Mouse (Mus musculus) heart, embryonic 16.5 days (tissue): ENCODE data around the gene Otx2. TPM values are rescaled to one million over a fixed set of nuclear protein-coding genes. Genes with fewer than 3 reads are reported as not detected.

Experiments used
- ATAC-seq: fragments of 200-750 bp; cut with Nextera tagmentation; replicated peaks from 2 replicates; pipeline ENCODE4 v1.8.0; 2017; ENCODE audit warnings: moderate number of reproducible peaks; ENCODE audit not compliant: insufficient read depth, low FRiP score; ENCODE audit errors: extremely low read depth
- H3K27ac ChIP-seq: fragments of 300-500 bp; sonication (generic); 2 replicates; pipeline ENCODE4 v1.5.1; 2014; ENCODE audit warnings: mild to moderate bottlenecking, low read length, control low read depth, moderate library complexity
- H3K27me3 ChIP-seq: fragments of 300-500 bp; sonication (generic); 2 replicates; pipeline ENCODE4 v1.6.1; 2014; ENCODE audit warnings: low read length, mixed read lengths; ENCODE audit not compliant: control insufficient read depth, insufficient read depth
- H3K36me3 ChIP-seq: fragments of 300-500 bp; sonication (generic); 2 replicates; pipeline ENCODE4 v1.6.1; 2014; ENCODE audit not compliant: control insufficient read depth, insufficient read depth
- H3K4me1 ChIP-seq: fragments of 300-500 bp; sonication (generic); 2 replicates; pipeline ENCODE4 v1.6.1; 2014; ENCODE audit warnings: low read length, mixed read lengths; ENCODE audit not compliant: control insufficient read depth, insufficient read depth
- H3K4me2 ChIP-seq: fragments of 300-500 bp; sonication (generic); 2 replicates; pipeline ENCODE4 v1.6.1; 2014; ENCODE audit warnings: low read depth, mild to moderate bottlenecking, control low read depth, low read length
- H3K4me3 ChIP-seq: fragments of 300-500 bp; sonication (generic); 2 replicates; pipeline ENCODE4 v1.5.1; 2014; ENCODE audit warnings: mild to moderate bottlenecking, control low read depth, low read length
- H3K9ac ChIP-seq: fragments of 300-500 bp; sonication (generic); 2 replicates; pipeline ENCODE4 v1.6.1; 2014; ENCODE audit warnings: low read length, control low read depth
- H3K9me3 ChIP-seq: fragments of 300-500 bp; sonication (generic); replicated peaks from 2 replicates; pipeline ENCODE4 v1.6.1; 2016; ENCODE audit warnings: low read length; ENCODE audit not compliant: control insufficient read depth
- WGBS: fragments of 180-500 bp; shearing (Covaris S2); extraction: QIAGEN DNeasy Blood & Tissue Kit; methylation state at CpG from one replicate; pipeline ENCODE4 v1.1.7; 2014; 5-methylcytosine and 5-hydroxymethylcytosine counted together
- polyA plus RNA-seq: library from polyadenylated mRNA; unstranded; fragments of >200 nt; fragmentation: Nextera tagmentation; extraction: Ambion mirVana; gene quantifications from 2 replicates; pipeline ENCODE4 v1.2.1, GENCODE M21; 2015

Gene Otx2
- polyA plus RNA-seq, 1 experiment from 2014 or later = not detected

- Histone ChIP-seq H3K4me1 (no peaks in the 10 kb centered on the region), H3K4me2 (no peak overlapping the region), H3K4me3 (no peak overlapping the region), H3K27me3 (peaks cover 13% of the 10 kb centered on the region), H3K9ac (no peak overlapping the region), H3K36me3 (no peaks in the 10 kb centered on the region), H3K9me3 (no peaks in the 10 kb centered on the region), H3K27ac (no peak overlapping the region)
- no peak for ATAC-seq
- 18% methylated on average over 6 of the region's 6 CpGs for whole genome bisulfite sequencing
Measured at GRCm38 (mm10) chr14:48707844-48708383, 34.3 kb upstream of the Otx2 start.

DNA sequence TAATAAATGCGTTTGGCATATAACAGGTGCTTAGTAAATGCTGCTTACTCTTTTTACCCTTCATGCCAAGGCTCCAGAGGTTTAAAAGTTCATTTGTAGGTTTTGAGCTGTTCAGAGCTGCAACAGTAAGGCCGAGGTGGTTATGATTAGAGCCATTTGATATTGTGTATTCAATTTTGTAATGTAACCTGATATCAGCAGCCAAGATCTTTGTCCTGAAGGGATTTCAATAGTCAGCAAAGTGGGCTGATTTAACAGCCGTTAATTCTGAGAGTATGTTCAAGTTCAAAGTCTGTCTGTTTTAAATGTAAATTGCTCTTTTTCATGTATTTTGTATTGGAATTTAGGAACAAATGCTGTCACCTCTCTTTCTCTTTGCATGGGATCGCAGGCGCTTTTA, 33.8 kb upstream of the Otx2 start:
- peaks cover 13% of the 10 kb centered on the region for H3K27me3 ChIP-seq
- ATAC-seq = no peak
- H3K27ac ChIP-seq = no peak overlapping the region
- WGBS = 72% methylated on average over 5 of the region's 5 CpGs
- no peak overlapping the region for H3K4me3 ChIP-seq
- no peak overlapping the region for H3K4me2 ChIP-seq
- H3K9ac ChIP-seq = no peak overlapping the region
- H3K9me3 ChIP-seq = no peaks in the 10 kb centered on the region
- no peaks in the 10 kb centered on the region for H3K4me1 ChIP-seq
- H3K36me3 ChIP-seq = no peaks in the 10 kb centered on the region

- no peak overlapping the region for H3K27ac ChIP-seq
Measured at GRCm38 (mm10) chr14:48700790-48701370, 27.3 kb upstream of the Otx2 start.

DNA sequence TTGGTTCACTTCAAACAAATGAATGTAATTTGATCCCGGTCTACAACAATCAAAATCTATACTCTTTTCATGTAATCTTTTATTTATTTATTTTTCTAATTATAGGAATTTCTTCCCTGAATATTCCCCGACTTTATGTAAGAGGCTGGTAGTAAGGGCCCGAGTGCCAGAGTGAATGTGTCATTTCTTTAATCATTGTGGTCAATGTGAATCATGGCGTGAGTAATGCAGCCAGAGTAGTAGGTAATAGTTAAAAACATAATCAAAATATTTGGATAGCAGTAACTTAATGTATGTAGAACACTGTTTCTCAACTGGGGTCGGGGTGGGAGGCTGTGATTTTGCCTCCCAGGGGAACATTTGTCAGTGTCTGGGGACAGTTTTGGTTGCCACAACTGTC, 6.0 kb upstream of the Otx2 start:
- no peak overlapping the region for H3K4me3 ChIP-seq
- WGBS = 64% methylated on average over 5 of the region's 5 CpGs
- H3K4me1 ChIP-seq = no peaks in the 10 kb centered on the region
- ATAC-seq = no peak
- peaks cover 29% of the 10 kb centered on the region for H3K27me3 ChIP-seq
- no peaks in the 10 kb centered on the region for H3K36me3 ChIP-seq
- no peak overlapping the region for H3K4me2 ChIP-seq
- H3K9me3 ChIP-seq = no peaks in the 10 kb centered on the region
- no peak overlapping the region for H3K9ac ChIP-seq
- no peak overlapping the region for H3K27ac ChIP-seq

More at GRCm38 (mm10) chr14:48700790-48701370, 27.3 kb upstream of the Otx2 start:
- Histone ChIP-seq H3K36me3 (no peaks in the 10 kb centered on the region), H3K4me2 (no peak overlapping the region), H3K9ac (no peak overlapping the region), H3K4me1 (no peaks in the 10 kb centered on the region), H3K9me3 (no peaks in the 10 kb centered on the region), H3K4me3 (no peak overlapping the region), H3K27me3 (no peaks in the 10 kb centered on the region; the same call in 1 of the 2 replicates)
- ATAC-seq = no peak
- 56% methylated on average over 8 of the region's 8 CpGs for WGBS

DNA sequence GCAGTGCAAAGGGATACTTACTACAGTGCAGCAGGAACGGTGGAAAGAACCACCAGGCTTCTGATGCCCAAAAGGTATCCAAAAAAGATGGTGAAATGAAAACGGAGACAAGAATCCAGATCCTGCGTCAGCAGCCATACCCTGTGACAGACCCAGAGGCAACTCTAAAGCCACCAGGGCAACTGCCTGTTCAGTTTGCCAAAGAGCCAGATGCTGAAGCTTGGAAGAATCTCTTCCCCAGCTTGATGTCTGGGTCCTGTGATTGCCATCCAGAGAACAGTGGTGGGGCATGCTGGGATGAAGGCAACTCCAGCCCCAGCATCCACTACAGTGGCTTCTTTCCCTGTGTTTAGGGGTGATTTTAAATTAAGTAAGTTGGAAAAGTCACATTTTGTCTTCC, 5.1 kb upstream of the Otx2 start:
- Histone ChIP-seq H3K27ac (no peak overlapping the region), H3K27me3 (peaks cover 39% of the 10 kb centered on the region), H3K4me2 (no peak overlapping the region), H3K9me3 (no peaks in the 10 kb centered on the region), H3K9ac (no peak overlapping the region), H3K4me1 (no peaks in the 10 kb centered on the region), H3K36me3 (no peaks in the 10 kb centered on the region), H3K4me3 (no peak overlapping the region)
- no peak for ATAC-seq
- 76% methylated on average over 3 of the region's 3 CpGs for WGBS

- Histone ChIP-seq H3K4me1 (no peaks in the 10 kb centered on the region), H3K27ac (no peak overlapping the region), H3K36me3 (no peaks in the 10 kb centered on the region), H3K4me3 (0 out of 2 replicates have a peak overlapping the region, but pooled peaks have one; percentile 4), H3K27me3 (peaks cover 77% of the 10 kb centered on the region), H3K9me3 (no peaks in the 10 kb centered on the region), H3K4me2 (no peak overlapping the region), H3K9ac (no peak overlapping the region)
- ATAC-seq = no peak
- 2% methylated on average over 36 of the region's 36 CpGs for WGBS
Measured at GRCm38 (mm10) chr14:48674036-48674831, 615 bp upstream of the Otx2 start.

DNA sequence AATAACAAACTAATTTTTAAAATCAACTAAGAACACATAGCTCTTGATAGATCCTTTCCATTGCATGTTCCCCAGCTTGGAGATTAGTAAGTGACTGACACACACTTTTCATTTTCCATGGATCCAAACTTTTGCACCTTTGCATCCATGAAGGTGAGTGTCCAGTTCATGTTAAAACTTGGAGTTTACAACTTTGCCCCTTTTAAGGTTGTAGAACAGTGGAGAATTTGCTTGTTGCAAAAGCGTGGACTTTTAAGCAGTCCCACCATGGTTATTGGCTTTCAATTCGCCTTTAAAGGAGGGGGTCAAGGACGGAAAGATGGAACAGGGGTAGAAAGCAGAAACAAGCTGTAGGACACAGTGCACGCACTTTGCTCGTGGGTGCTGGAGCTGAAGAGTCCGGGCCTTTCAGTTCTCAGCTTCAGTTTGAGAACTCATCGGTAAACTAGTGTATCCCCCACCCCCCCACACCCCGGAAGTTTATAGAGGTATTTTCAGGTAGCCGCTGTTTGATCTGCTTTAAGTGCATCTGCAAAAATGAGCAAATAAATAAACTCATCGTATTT, 925 bp downstream of the Otx2 start:
- Histone ChIP-seq H3K27ac (no peak overlapping the region), H3K4me3 (no peak overlapping the region), H3K36me3 (no peaks in the 10 kb centered on the region), H3K9me3 (no peaks in the 10 kb centered on the region), H3K27me3 (peaks cover 86% of the 10 kb centered on the region), H3K9ac (no peak overlapping the region), H3K4me2 (no peak overlapping the region), H3K4me1 (no peaks in the 10 kb centered on the region)
- 20% methylated on average over 10 of the region's 10 CpGs for WGBS
- ATAC-seq = no peak

DNA sequence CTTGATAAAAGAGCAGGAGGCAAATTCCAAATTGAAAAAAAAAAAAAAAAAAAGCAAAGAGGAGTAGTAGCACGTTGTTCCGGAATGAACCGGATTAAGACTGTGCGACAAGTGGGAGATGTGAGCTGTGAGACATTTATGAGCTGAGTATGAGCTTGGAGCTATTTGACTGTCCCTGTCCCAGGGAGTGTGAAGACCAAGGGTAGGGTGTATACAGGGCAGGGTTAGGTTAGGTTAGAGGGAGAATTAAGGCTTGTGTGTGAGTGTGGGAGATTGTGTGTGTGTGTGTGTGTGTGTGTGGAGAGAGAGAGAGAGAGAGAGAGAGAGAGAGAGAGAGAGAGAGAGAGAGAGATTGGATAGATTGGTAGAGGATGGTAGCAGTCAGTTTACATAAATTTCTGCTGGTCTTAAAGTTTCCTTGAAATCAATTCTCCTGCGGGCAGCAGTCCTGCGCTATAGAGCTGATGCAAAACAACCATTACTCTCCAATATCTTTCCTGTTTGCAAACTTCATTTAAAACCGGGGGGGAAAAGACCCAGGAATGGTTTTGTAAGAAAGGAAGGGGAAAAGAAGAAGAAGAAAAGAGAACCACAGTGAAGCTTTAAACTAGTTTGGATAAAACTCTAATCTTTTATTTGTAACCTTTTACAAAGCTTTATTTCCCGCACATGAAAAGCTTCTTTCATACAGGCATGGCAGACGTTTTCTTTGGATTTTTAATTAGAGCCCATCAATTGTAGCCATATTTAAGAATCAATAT, 2.0 kb downstream of the Otx2 start:
- Histone ChIP-seq H3K9me3 (no peaks in the 10 kb centered on the region), H3K9ac (no peak overlapping the region), H3K27me3 (peaks cover 90% of the 10 kb centered on the region), H3K4me3 (no peak overlapping the region), H3K4me1 (no peaks in the 10 kb centered on the region), H3K36me3 (no peaks in the 10 kb centered on the region), H3K4me2 (no peak overlapping the region), H3K27ac (no peak overlapping the region)
- ATAC-seq = no peak
- WGBS = 36% methylated on average over 9 of the region's 9 CpGs
